Mouse (Mus musculus): ENCODE measurements around the gene St6galnac1. TPM values are rescaled to one million over a fixed set of nuclear protein-coding genes. Genes with fewer than 3 reads are reported as not detected.

St6galnac1 gene
- total and polyA plus RNA-seq, 3 experiments, result not detected

DNA sequence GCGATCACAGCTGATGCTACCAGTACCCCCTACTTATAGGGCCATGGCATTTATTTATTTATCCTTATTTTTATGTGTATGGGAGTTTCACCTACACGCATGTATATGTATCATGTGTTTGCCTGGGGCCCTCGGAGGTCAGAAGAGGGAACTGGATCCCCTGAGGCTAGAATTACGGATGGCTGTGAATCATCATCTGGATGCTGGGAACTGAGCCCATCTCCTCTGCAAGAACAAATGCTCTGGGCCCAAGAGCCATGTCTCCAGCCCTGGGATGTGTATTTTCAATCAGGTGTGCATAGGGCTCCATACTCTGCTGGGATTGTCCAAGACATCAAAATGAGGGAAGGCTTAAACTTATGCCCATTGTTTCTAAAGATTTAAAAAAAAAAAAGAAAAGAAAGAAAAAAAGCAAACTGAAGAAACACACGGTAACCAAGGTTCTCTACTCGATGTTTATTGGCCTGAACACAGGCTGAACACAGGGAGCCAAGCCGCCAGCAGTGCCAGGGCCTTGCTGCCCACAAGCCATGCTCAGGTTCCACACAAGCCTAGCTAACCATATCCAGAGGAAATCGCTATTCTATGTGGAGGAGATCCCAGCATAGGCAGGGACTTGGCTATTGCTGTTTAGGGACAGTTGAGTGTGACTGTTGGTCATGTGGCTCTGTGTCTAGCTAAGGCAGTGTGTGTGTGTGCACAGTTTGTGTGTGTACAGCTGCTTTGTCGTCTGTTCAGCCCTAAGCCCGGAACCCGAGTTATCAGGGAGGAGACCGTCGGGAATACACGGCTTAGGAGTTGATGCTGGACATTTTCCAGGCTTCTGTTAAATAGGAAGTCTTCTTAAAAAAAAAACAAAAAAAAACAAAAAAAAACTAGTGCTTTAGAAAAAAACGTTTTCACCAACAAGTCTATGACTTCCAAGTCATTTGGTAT, 31.1 kb upstream of the St6galnac1 start:
- Histone ChIP-seq H3K79me2 (replicated peaks; ENCODE audit: control insufficient read depth, insufficient read depth, low read length) (no peaks in the 10 kb centered on the region), H3K36me3 (ENCODE audit: control insufficient read depth, insufficient read depth, low read length) (no peaks in the 10 kb centered on the region), H3K4me1 (ENCODE audit: control insufficient read depth, insufficient read depth, low read length) (peaks cover 5% of the 10 kb centered on the region), H3K9ac (ENCODE audit: low read depth, low read length) (no peak overlapping the region), H3K27me3 (ENCODE audit: control insufficient read depth, insufficient read depth, low read length) (no peaks in the 10 kb centered on the region), H3K27ac (peak overlapping the region; percentile 74), H3K4me3 (no peak overlapping the region)
- WGBS, result 43% methylated on average over 15 of the region's 15 CpGs
- intact Hi-C loops (cut with DNase I), result loop anchor here (5.0 to 10.0 kb wide), 3 partner anchors 54 to 132 kb away; no protein-coding TSS in a partner anchor
- DNase-seq, result peak; percentile 48 to 63
- TF ChIP-seq CTCF (IDR thresholded peaks at IDR 0.05) (no peak), POLR2A (IDR thresholded peaks at IDR 0.05; ENCODE audit: insufficient read depth, low read depth, low read length) (no peak), EP300 (IDR thresholded peaks at IDR 0.05; ENCODE audit: insufficient read depth, low read depth, low read length) (0 out of 2 replicates have a peak, but pooled peaks have one; percentile 35)

DNA sequence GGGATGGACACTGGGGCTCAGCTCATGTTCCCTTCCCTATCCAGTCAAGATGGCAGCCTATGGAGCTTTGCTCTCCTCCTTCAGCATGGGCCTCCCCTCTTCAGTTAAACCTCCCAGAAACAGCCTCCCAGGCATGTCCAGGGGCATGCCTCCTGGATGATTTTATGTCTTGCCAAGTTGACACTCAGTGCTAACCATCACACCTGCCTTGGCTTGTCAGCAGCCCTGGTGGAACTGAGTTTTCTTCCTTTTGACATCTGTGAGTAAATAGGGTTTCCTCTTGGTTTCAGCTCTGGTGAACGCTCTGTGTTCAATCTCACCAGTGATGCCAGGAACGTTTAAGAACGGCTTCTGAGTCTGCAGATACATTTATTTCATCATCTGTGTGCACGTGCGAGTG, 27.4 kb upstream of the St6galnac1 start:
- no peak for DNase-seq
- no peak overlapping the region for H3K4me3 ChIP-seq
- TF ChIP-seq EP300 (IDR thresholded peaks at IDR 0.05; ENCODE audit: insufficient read depth, low read depth, low read length) (no peak), POLR2A (IDR thresholded peaks at IDR 0.05; ENCODE audit: insufficient read depth, low read depth, low read length) (no peak), CTCF (IDR thresholded peaks at IDR 0.05) (no peak)
- no peaks in the 10 kb centered on the region for H3K79me2 ChIP-seq (replicated peaks; ENCODE audit: control insufficient read depth, insufficient read depth, low read length)
- no peak overlapping the region for H3K27ac ChIP-seq
- peaks cover 7% of the 10 kb centered on the region for H3K4me1 ChIP-seq (ENCODE audit: control insufficient read depth, insufficient read depth, low read length)
- intact Hi-C loops (cut with DNase I), result loop anchor here (10.0 kb wide), 1 partner anchor 128 kb away; no protein-coding TSS in a partner anchor
- WGBS, result 83% methylated on average over 5 of the region's 5 CpGs
- no peak overlapping the region for H3K9ac ChIP-seq (ENCODE audit: low read depth, low read length)
- no peaks in the 10 kb centered on the region for H3K36me3 ChIP-seq (ENCODE audit: control insufficient read depth, insufficient read depth, low read length)
- no peaks in the 10 kb centered on the region for H3K27me3 ChIP-seq (ENCODE audit: control insufficient read depth, insufficient read depth, low read length)

DNA sequence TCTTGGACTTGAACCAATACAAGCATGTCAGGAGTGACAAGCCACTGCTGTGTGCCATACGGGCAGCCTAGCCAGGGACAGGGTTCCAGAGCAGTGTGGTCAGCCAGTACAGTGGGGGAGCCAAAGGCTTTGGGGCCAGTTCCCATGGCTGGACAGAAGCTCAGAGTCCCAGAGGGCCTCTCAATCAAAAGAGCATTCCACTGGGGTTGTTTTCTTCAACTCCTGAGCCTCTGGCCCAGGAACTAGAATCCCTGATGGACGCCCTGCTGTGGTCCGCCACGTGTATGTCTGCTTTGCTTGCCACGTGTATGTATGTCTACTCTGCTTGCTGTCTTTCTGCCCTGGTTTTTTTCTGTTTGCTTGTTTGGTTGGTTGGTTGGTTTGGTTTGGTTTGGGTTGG, 25.8 kb upstream of the St6galnac1 start:
- intact Hi-C loops (cut with DNase I), result loop anchor here (10.0 kb wide), 1 partner anchor 126 kb away; no protein-coding TSS in a partner anchor
- WGBS, result 56% methylated on average over 5 of the region's 5 CpGs
- no peaks in the 10 kb centered on the region for H3K36me3 ChIP-seq (ENCODE audit: control insufficient read depth, insufficient read depth, low read length)
- no peak for TF ChIP-seq POLR2A (IDR thresholded peaks at IDR 0.05; ENCODE audit: insufficient read depth, low read depth, low read length)
- no peak for TF ChIP-seq EP300 (IDR thresholded peaks at IDR 0.05; ENCODE audit: insufficient read depth, low read depth, low read length)
- no peak for TF ChIP-seq CTCF (IDR thresholded peaks at IDR 0.05)
- DNase-seq, result no peak
- peaks cover 3% of the 10 kb centered on the region for H3K4me1 ChIP-seq (ENCODE audit: control insufficient read depth, insufficient read depth, low read length)
- H3K4me3 ChIP-seq, result no peak overlapping the region
- H3K9ac ChIP-seq (ENCODE audit: low read depth, low read length), result no peak overlapping the region
- peak overlapping the region; percentile 23; the same call in 1 of the 2 replicates for H3K27ac ChIP-seq
- no peaks in the 10 kb centered on the region for H3K27me3 ChIP-seq (ENCODE audit: control insufficient read depth, insufficient read depth, low read length)
- no peaks in the 10 kb centered on the region for H3K79me2 ChIP-seq (replicated peaks; ENCODE audit: control insufficient read depth, insufficient read depth, low read length)

DNA sequence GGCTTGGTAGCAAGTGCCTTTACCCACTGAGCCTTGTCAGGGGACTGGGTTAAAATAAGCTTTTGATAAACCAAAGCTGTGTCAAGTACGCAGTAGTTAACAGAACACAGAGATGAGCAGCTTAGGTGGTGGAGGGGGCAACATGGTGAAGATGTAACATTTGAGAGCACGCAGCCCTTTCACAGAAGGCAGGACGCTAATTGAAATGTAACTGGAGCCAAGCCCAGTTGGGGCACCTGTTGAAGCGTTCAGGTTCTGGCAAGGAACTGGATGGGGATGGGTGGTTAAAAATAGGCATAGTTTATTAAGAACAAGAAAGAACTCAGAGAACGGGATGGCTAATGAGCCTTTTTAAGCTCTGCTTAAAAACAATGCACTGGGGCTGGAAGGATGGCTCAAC, 24.1 kb upstream of the St6galnac1 start:
- Histone ChIP-seq H3K79me2 (replicated peaks; ENCODE audit: control insufficient read depth, insufficient read depth, low read length) (no peaks in the 10 kb centered on the region), H3K4me3 (no peak overlapping the region), H3K9ac (ENCODE audit: low read depth, low read length) (no peak overlapping the region), H3K36me3 (ENCODE audit: control insufficient read depth, insufficient read depth, low read length) (no peaks in the 10 kb centered on the region), H3K27ac (peak overlapping the region; percentile 17), H3K4me1 (ENCODE audit: control insufficient read depth, insufficient read depth, low read length) (peaks cover 3% of the 10 kb centered on the region; the same call in 1 of the 2 replicates), H3K27me3 (ENCODE audit: control insufficient read depth, insufficient read depth, low read length) (no peaks in the 10 kb centered on the region)
- WGBS, result 42% methylated on average over 5 of the region's 5 CpGs
- TF ChIP-seq EP300 (IDR thresholded peaks at IDR 0.05; ENCODE audit: insufficient read depth, low read depth, low read length) (no peak), POLR2A (IDR thresholded peaks at IDR 0.05; ENCODE audit: insufficient read depth, low read depth, low read length) (no peak), CTCF (IDR thresholded peaks at IDR 0.05) (no peak)
- intact Hi-C loops (cut with DNase I), result no loop called here
- no peak for DNase-seq

DNA sequence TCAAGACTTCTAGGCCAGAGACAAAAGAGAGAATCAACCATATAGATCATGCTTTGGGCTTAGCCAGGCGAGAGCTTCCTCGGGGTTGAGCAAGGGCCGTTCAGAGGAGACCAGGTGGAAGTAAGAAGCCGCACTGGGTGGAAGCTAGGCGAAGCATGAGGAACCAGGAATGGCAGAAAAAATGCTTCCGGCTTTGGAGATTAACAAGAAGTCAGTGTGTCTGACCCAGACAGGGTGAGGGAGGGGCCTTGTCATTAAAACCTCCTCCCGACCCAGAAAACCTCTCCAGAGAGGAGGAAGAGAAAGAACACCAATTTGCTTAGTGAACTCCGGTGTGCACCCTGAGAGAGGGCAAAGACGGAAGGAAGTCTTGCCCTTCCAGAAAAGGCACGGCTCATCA, 8.9 kb upstream of the St6galnac1 start:
- no peaks in the 10 kb centered on the region for H3K79me2 ChIP-seq (replicated peaks; ENCODE audit: control insufficient read depth, insufficient read depth, low read length)
- no peak overlapping the region for H3K9ac ChIP-seq (ENCODE audit: low read depth, low read length)
- H3K27me3 ChIP-seq (ENCODE audit: control insufficient read depth, insufficient read depth, low read length), result no peaks in the 10 kb centered on the region
- DNase-seq, result no peak
- TF ChIP-seq CTCF (IDR thresholded peaks at IDR 0.05) (no peak), POLR2A (IDR thresholded peaks at IDR 0.05; ENCODE audit: insufficient read depth, low read depth, low read length) (no peak), EP300 (IDR thresholded peaks at IDR 0.05; ENCODE audit: insufficient read depth, low read depth, low read length) (no peak)
- no peak overlapping the region for H3K27ac ChIP-seq
- no peak overlapping the region for H3K4me3 ChIP-seq
- intact Hi-C loops (cut with DNase I), result no loop called here
- no peaks in the 10 kb centered on the region; the same call in none of the 2 replicates for H3K4me1 ChIP-seq (ENCODE audit: control insufficient read depth, insufficient read depth, low read length)
- WGBS, result 92% methylated on average over 10 of the region's 10 CpGs
- no peaks in the 10 kb centered on the region for H3K36me3 ChIP-seq (ENCODE audit: control insufficient read depth, insufficient read depth, low read length)

DNA sequence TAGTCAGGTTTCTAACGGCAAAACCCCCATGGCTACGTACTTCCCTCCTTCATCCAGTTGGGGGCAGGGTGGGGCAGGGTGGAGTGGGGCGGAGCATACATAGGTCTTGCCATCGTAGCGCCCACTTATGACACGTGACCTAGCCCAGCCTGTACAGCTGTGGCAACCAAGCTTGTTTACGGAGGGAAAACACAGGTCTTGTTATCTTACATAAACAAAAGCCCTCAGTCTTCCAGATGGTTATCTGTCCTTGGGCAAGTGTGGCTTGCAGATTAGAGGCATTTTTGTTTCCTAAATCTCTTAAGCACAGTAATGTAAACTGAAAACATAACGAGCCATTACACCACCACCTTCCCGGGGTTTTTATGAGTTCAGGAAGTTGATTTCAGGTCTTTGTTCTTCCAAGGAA, 7.4 kb upstream of the St6galnac1 start:
- 37% methylated on average over 9 of the region's 9 CpGs for WGBS
- Histone ChIP-seq H3K27me3 (ENCODE audit: control insufficient read depth, insufficient read depth, low read length) (no peaks in the 10 kb centered on the region), H3K36me3 (ENCODE audit: control insufficient read depth, insufficient read depth, low read length) (no peaks in the 10 kb centered on the region), H3K79me2 (replicated peaks; ENCODE audit: control insufficient read depth, insufficient read depth, low read length) (no peaks in the 10 kb centered on the region), H3K4me3 (0 out of 2 replicates have a peak overlapping the region, but pooled peaks have one; percentile 2), H3K27ac (no peak overlapping the region), H3K9ac (ENCODE audit: low read depth, low read length) (no peak overlapping the region), H3K4me1 (ENCODE audit: control insufficient read depth, insufficient read depth, low read length) (no peaks in the 10 kb centered on the region; the same call in none of the 2 replicates)
- DNase-seq, result peak in 1 of 2 experiments; percentile 30
- intact Hi-C loops (cut with DNase I), result no loop called here
- TF ChIP-seq CTCF (IDR thresholded peaks at IDR 0.05) (peak; percentile 29), EP300 (IDR thresholded peaks at IDR 0.05; ENCODE audit: insufficient read depth, low read depth, low read length) (no peak), POLR2A (IDR thresholded peaks at IDR 0.05; ENCODE audit: insufficient read depth, low read depth, low read length) (0 out of 2 replicates have a peak, but pooled peaks have one; percentile 14)
